Mouse (Mus musculus) heart, postnatal 36 days (tissue): Measurements from ENCODE around the gene Srpx. TPM values are rescaled to one million over a fixed set of nuclear protein-coding genes. Genes with fewer than 3 reads are reported as not detected.

Experiments used
- total RNA-seq, 2 experiments: library from RNA; stranded (reverse); gene quantifications; 2 replicates each; pipeline ENCODE4 v1.2.3; 2021

Srpx gene
- total RNA-seq, 2 experiments from 2014 or later: 4.1 to 4.9 TPM

Other genes starting within 250 kb of the Srpx start
- under 1 TPM; 0.17 to 0.41 TPM for gene Sytl5, start 232.1 kb downstream of the Srpx start, total RNA-seq
- gene Rpgr, start 99.2 kb upstream of the Srpx start, total RNA-seq: 1 to 10 TPM; 2.4 to 4.0 TPM
- gene Otc, start 134.6 kb upstream of the Srpx start, total RNA-seq: not detected